Mouse (Mus musculus) forebrain, postnatal 0 days (tissue): ENCODE measurements around the gene Igfn1. TPM values are rescaled to one million over a fixed set of nuclear protein-coding genes. Genes with fewer than 3 reads are reported as not detected.

ENCODE experiments used
- ATAC-seq: fragments of 200-750 bp; cut with Nextera tagmentation; 2 replicates; pipeline ENCODE4 v1.8.0; 2017; ENCODE audit warnings: mild to moderate bottlenecking, moderate library complexity
- DNase-seq: peaks from one replicate; pipeline ENCODE4 v3.0.0-alpha.2; 2015
- H3K27ac ChIP-seq: fragments of 300-500 bp; sonication (generic); 2 replicates; pipeline ENCODE4 v1.5.1; 2014; ENCODE audit warnings: low read depth, mild to moderate bottlenecking, antibody characterized with exemption, low read length, moderate library complexity, mixed read lengths
- H3K27me3 ChIP-seq: fragments of 300-500 bp; sonication (generic); 2 replicates; pipeline ENCODE4 v1.6.1; 2014; ENCODE audit warnings: mild to moderate bottlenecking, low read length, mixed read lengths; ENCODE audit not compliant: insufficient read depth
- H3K36me3 ChIP-seq: fragments of 300-500 bp; sonication (generic); 2 replicates; pipeline ENCODE4 v1.6.1; 2014; ENCODE audit warnings: mild to moderate bottlenecking, moderate library complexity; ENCODE audit not compliant: insufficient read depth
- H3K4me1 ChIP-seq: fragments of 300-500 bp; sonication (generic); 2 replicates; pipeline ENCODE4 v1.6.1; 2014; ENCODE audit warnings: antibody characterized with exemption; ENCODE audit not compliant: insufficient read depth
- H3K4me2 ChIP-seq: fragments of 300-500 bp; sonication (generic); 2 replicates; pipeline ENCODE4 v1.6.1; 2014; ENCODE audit warnings: low read depth, mild to moderate bottlenecking, moderate library complexity
- H3K4me3 ChIP-seq: fragments of 300-500 bp; sonication (generic); 2 replicates; pipeline ENCODE4 v1.5.1; 2014; ENCODE audit warnings: low read depth, low read length, mixed read lengths
- H3K9ac ChIP-seq: fragments of 300-500 bp; sonication (generic); 2 replicates; pipeline ENCODE4 v1.6.1; 2014; ENCODE audit warnings: mild to moderate bottlenecking
- H3K9me3 ChIP-seq: fragments of 300-500 bp; sonication (generic); 2 replicates; pipeline ENCODE4 v1.6.1; 2016; ENCODE audit warnings: low read length
- CTCF ChIP-seq: sonication (generic); IDR thresholded peaks from 2 replicates; pipeline ENCODE4 v1.5.1; 2016; ENCODE audit warnings: antibody characterized with exemption, control low read depth, low read depth
- WGBS: fragments of 180-500 bp; shearing (Covaris S2); extraction: QIAGEN DNeasy Blood & Tissue Kit; methylation state at CpG from one replicate; pipeline ENCODE4 v1.1.7; 2014; 5-methylcytosine and 5-hydroxymethylcytosine counted together
- polyA plus RNA-seq: library from polyadenylated mRNA; unstranded; fragments of >200 nt; fragmentation: Nextera tagmentation; extraction: Ambion mirVana; gene quantifications from 2 replicates; pipeline ENCODE4 v1.2.1, GENCODE M21; 2015
- total RNA-seq: library from RNA; depleted of rRNA; stranded (reverse); fragments of >200 nt; gene quantifications from 2 replicates; pipeline ENCODE4 v1.2.3, GENCODE M21; 2014; rRNA removed

The Igfn1 gene
- total and polyA plus RNA-seq, 2 experiments from 2014 or later = not detected

DNA sequence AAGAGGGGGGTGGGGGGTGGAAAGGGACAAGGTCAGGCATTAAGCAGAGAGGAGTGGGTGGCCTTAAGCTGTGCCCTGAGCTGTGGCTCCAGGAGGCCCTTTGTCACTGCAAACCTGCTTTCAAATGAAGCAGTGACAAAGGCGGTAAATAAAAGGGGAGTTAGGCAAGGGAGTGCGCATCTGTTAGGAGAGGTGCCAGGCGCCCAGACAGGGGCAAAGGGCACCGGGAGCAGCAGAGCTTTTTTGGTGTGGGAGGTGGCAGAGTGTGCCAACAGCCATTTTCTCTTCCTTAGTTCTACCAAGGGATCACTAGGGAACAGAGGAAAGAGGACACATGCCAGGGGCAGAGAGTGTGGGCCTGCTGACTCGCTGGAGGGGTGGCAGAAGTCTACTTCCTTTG, 88.9 kb downstream of the Igfn1 start:
- Histone ChIP-seq H3K36me3 (no peaks in the 10 kb centered on the region), H3K4me1 (no peaks in the 10 kb centered on the region), H3K9me3 (no peaks in the 10 kb centered on the region), H3K9ac (no peak overlapping the region), H3K4me3 (no peak overlapping the region), H3K27ac (no peak overlapping the region), H3K27me3 (peaks cover 41% of the 10 kb centered on the region), H3K4me2 (no peak overlapping the region)
- no peak for DNase-seq
- 8% methylated on average over 5 of the region's 5 CpGs for WGBS
- TF ChIP-seq CTCF = no peak
- no peak for ATAC-seq

DNA sequence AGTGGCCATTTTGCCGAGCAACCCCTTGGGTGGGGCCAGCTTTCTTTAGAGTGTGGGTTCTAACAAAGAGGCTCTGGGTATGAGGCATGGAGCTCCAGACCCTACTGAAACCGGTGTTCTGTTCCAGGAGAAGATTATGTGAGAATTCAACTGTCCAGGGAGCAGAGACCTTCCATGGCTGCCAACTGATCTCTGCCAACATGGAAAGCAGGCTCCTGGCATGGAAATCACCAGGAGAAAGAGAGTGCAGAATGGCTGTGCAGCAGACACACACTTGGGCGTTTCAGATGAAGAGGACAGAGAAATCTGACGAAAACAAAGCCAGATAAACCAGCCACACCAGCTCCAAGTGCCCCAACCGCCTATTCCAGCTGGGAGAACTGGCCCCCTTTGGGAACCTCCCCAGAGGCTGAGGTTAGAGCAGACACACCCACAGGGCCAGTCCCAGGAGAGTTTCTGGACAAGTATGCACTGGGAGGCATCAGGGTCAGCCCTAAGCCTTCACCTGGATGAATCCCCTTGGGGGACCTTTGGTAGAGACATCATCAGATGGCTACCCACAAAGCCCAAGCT, 89.6 kb downstream of the Igfn1 start:
- no peak overlapping the region for H3K4me2 ChIP-seq
- H3K36me3 ChIP-seq = no peaks in the 10 kb centered on the region
- no peaks in the 10 kb centered on the region for H3K9me3 ChIP-seq
- H3K4me3 ChIP-seq = no peak overlapping the region
- no peaks in the 10 kb centered on the region for H3K4me1 ChIP-seq
- peaks cover 41% of the 10 kb centered on the region for H3K27me3 ChIP-seq
- 28% methylated on average over 5 of the region's 5 CpGs for WGBS
- no peak for TF ChIP-seq CTCF
- no peak for ATAC-seq
- no peak for DNase-seq
- H3K27ac ChIP-seq = no peak overlapping the region
- H3K9ac ChIP-seq = no peak overlapping the region

DNA sequence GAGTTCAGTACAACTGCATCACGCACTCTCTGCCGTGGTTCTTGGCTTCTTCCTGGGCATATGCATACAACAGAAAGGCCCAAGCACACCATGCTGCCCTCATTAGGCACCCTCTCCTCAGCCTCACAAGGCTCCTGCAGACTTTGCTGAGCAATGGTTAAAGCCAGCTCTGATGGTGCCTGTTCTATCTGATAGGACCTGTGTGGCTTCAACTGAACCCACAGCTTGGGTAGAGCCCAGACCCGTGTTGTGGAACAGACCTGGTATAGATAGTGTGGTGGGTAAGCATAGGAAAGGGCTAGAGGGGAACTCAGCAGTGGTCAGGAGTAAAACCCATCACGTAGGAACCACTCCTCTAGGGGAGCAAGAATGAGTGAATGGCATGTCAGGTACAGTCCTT, 92.5 kb downstream of the Igfn1 start:
- no peak for TF ChIP-seq CTCF
- Histone ChIP-seq H3K4me2 (no peak overlapping the region), H3K27ac (no peak overlapping the region), H3K4me1 (no peaks in the 10 kb centered on the region), H3K9ac (no peak overlapping the region), H3K27me3 (peaks cover 32% of the 10 kb centered on the region), H3K4me3 (no peak overlapping the region), H3K36me3 (no peaks in the 10 kb centered on the region), H3K9me3 (no peaks in the 10 kb centered on the region)
- 76% methylated on average over 4 of the region's 4 CpGs for WGBS
- no peak for DNase-seq
- no peak for ATAC-seq

DNA sequence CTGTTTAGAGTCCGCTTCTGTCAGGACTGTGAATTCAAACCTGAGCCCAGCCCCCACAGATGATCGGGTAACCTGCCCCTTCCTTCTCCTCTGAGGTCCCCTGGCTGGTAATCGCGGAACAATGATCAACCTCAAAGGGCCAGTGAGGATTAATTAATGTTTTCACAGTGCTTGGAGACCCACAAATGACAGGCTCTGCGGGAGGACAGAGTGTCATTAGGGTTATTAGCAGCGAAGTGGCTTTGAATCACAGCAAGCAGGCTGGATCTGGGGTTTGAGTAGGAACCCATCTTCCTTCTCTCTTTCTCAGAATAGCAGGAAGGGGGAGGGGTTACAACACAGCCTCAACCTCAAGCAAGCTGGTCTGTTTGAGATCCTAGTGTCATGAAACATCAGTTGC, 96.8 kb downstream of the Igfn1 start:
- no peak overlapping the region for H3K27ac ChIP-seq
- WGBS = 7% methylated on average over 6 of the region's 6 CpGs
- peaks cover 6% of the 10 kb centered on the region; the same call in 1 of the 2 replicates for H3K27me3 ChIP-seq
- H3K9me3 ChIP-seq = no peaks in the 10 kb centered on the region
- no peaks in the 10 kb centered on the region for H3K36me3 ChIP-seq
- H3K4me3 ChIP-seq = no peak overlapping the region
- no peak overlapping the region for H3K4me2 ChIP-seq
- no peaks in the 10 kb centered on the region for H3K4me1 ChIP-seq
- ATAC-seq (no peak), DNase-seq (no peak)
- no peak for TF ChIP-seq CTCF
- no peak overlapping the region for H3K9ac ChIP-seq

DNA sequence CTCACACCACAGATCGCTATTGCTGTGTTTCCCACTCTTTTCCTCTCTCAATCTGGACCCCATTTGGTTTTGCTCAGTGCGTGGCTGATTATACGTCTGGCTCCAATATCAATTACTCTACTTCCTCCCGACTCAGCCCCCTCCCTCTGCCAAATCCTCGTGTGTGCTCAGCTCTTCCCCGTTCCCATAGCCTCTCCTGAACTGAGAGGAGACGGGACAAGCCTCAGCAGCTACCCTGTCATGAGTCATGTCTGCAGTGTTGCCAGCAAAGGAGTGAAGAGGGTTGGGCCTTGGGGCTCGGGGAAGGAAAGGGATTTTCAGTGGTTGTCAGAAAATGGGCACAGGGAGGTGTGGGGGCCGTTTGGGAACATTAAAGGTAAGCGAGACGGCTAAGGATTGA, 99.4 kb downstream of the Igfn1 start:
- no peak for TF ChIP-seq CTCF
- no peaks in the 10 kb centered on the region for H3K9me3 ChIP-seq
- H3K27ac ChIP-seq = no peak overlapping the region
- H3K4me3 ChIP-seq = no peak overlapping the region
- H3K36me3 ChIP-seq = no peaks in the 10 kb centered on the region
- no peaks in the 10 kb centered on the region for H3K4me1 ChIP-seq
- DNase-seq (peak; percentile 63), ATAC-seq (peak; percentile 81)
- H3K9ac ChIP-seq = no peak overlapping the region
- 0 out of 2 replicates have a peak overlapping the region, but pooled peaks have one; percentile 10 for H3K4me2 ChIP-seq
- H3K27me3 ChIP-seq = peaks cover 6% of the 10 kb centered on the region; the same call in 1 of the 2 replicates
- WGBS = 50% methylated on average over 11 of the region's 11 CpGs

Other genes with a start within 250 kb of the Igfn1 start
- gene Phlda3, start 240.2 kb downstream of the Igfn1 start, total RNA-seq = 23.6 and 27.2 TPM in 2 replicates
- gene Phlda3, start 240.2 kb downstream of the Igfn1 start, polyA plus RNA-seq = 28.5 and 30.3 TPM in 2 replicates
- 0.19 TPM in 1 of 2 replicates, not detected in the other for gene Tnni1, start 226.9 kb downstream of the Igfn1 start, total RNA-seq
- 0.39 and 0.48 TPM in 2 replicates for gene Tnni1, start 226.9 kb downstream of the Igfn1 start, polyA plus RNA-seq
- 0.31 and 0.81 TPM in 2 replicates for gene Lad1, start 187.7 kb downstream of the Igfn1 start, total RNA-seq
- gene Lad1, start 187.7 kb downstream of the Igfn1 start, polyA plus RNA-seq = 0.35 and 0.40 TPM in 2 replicates
- gene Tnnt2, start 170.0 kb downstream of the Igfn1 start, total RNA-seq = 0.67 and 0.77 TPM in 2 replicates
- 0.63 and 0.89 TPM in 2 replicates for gene Tnnt2, start 170.0 kb downstream of the Igfn1 start, polyA plus RNA-seq
- gene Pkp1, start 87.1 kb downstream of the Igfn1 start, total RNA-seq = 0.10 TPM in 1 of 2 replicates, not detected in the other
- gene Pkp1, start 87.1 kb downstream of the Igfn1 start, polyA plus RNA-seq = 0.04 and 0.06 TPM in 2 replicates
- gene Tmem9, start 1.8 kb upstream of the Igfn1 start, total RNA-seq = 91.7 and 95.5 TPM in 2 replicates
- 156 and 175 TPM in 2 replicates for gene Tmem9, start 1.8 kb upstream of the Igfn1 start, polyA plus RNA-seq
- gene Ascl5, start 44.5 kb upstream of the Igfn1 start, total RNA-seq = 0.46 TPM in 1 of 2 replicates, not detected in the other
- 0.36 and 0.90 TPM in 2 replicates for gene Ascl5, start 44.5 kb upstream of the Igfn1 start, polyA plus RNA-seq
- gene Cacna1s, start 46.4 kb upstream of the Igfn1 start, total RNA-seq = 0.62 and 1.1 TPM in 2 replicates
- 0.30 and 1.1 TPM in 2 replicates for gene Cacna1s, start 46.4 kb upstream of the Igfn1 start, polyA plus RNA-seq
- 120 and 135 TPM in 2 replicates for gene Kif21b, start 125.0 kb upstream of the Igfn1 start, total RNA-seq
- gene Kif21b, start 125.0 kb upstream of the Igfn1 start, polyA plus RNA-seq = 24.8 and 29.2 TPM in 2 replicates
- not detected in 2 replicates for gene Mroh3, start 206.5 kb upstream of the Igfn1 start, total RNA-seq
- not detected in 2 replicates for gene Mroh3, start 206.5 kb upstream of the Igfn1 start, polyA plus RNA-seq
- 4.4 and 12.6 TPM in 2 replicates for gene Inava, start 227.9 kb upstream of the Igfn1 start, total RNA-seq
- gene Inava, start 227.9 kb upstream of the Igfn1 start, polyA plus RNA-seq = 2.1 and 2.6 TPM in 2 replicates